Mouse (Mus musculus): ENCODE results near the gene Pmf1.
"Not testable (repeated sequence)": the region's sequence is repeated elsewhere in the genome, so short reads cannot be mapped to it uniquely, and the experiment has no call there.

- not testable (repeated sequence) for TF ChIP-seq CTCF, EP300 (IDR thresholded peaks at IDR 0.05; ENCODE audit: low read depth)
Observed at GRCm38 (mm10) chr3:88381389-88382315, 28.5 kb downstream of the Pmf1 start.
